Mouse (Mus musculus): ENCODE results near the gene Rp2. TPM values are rescaled to one million over a fixed set of nuclear protein-coding genes. Genes with fewer than 3 reads are reported as not detected.
"Not testable (repeated sequence)": the region's sequence is repeated elsewhere in the genome, so short reads cannot be mapped to it uniquely, and the experiment has no call there.

Rp2 gene
- polyA plus RNA-seq, 1 experiment from 2014 or later: 15.8 TPM

DNA sequence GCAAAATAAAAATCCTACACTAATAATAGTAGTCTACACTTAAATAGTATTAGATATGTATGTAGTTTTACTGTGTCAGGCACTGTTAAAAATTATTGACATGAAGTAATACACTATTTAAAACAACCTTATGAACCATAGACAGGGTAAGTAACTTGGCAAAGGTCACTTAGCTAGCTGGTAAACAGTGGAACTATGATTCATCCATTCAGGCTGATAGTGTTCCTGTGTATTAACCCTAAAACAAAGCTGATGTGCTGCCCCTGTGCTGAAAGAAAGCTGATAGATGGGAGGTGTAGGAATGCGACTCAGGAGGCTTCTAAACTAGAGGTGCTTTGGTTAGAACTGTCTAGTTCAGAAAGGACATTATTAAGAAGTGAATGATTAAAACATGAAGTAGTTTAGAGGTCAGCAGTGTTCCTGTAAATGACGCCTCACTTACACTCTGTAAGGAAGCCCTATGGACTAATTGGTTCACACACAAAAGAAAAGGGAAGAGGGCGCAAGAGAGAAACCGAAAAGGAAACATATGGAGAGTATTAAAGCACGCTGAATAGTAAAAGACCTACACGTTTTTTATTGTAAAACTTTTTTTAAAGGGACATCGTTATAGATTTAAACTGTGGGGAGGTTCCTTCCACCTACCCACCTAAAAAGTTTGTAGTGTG, 15.2 kb downstream of the Rp2 start:
- Histone ChIP-seq H3K4me3 (ENCODE audit: low read depth, low read length) (no peak overlapping the region), H3K4me2 (no peak overlapping the region), H3K27ac (ENCODE audit: low read depth, low read length) (no peak overlapping the region), H3K9ac (ENCODE audit: low read depth, low read length) (no peak overlapping the region), H3K27me3 (replicated peaks; ENCODE audit: control insufficient read depth, insufficient read depth, low read length) (no peaks in the 10 kb centered on the region), H3K9me3 (ENCODE audit: control insufficient read depth, low read length) (no peaks in the 10 kb centered on the region), H3K4me1 (replicated peaks; ENCODE audit: control insufficient read depth, insufficient read depth, low read length) (no peaks in the 10 kb centered on the region), H3K36me3 (ENCODE audit: control insufficient read depth, insufficient read depth, low read length) (no peaks in the 10 kb centered on the region)
- no peak for DNase-seq (ENCODE audit: low spot score)
- 67% methylated on average over 7 of the region's 7 CpGs for WGBS
- ATAC-seq (replicated peaks; ENCODE audit: low FRiP score): no peak

DNA sequence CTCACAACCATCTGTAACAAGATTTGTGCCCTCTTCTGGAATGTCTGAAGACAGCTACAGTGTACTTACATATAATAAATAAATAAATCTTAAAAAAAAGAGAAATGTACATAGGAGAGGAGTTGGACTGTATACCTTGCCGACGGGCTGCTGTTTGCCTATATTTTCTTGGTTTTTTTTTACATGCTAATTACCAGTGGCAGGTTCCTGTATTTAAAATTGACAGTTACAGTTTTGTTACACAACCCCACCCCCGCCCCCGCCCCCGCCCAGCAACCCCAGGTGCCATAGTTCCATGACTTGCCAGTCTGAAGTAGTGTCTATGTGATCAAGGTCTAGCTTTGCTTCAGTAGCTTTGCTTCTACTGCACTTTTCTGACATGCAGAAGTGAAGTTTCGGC, 18.0 kb downstream of the Rp2 start:
- no peak overlapping the region for H3K4me2 ChIP-seq
- ATAC-seq (replicated peaks; ENCODE audit: low FRiP score): no peak
- no peak overlapping the region for H3K4me3 ChIP-seq (ENCODE audit: low read depth, low read length)
- no peaks in the 10 kb centered on the region for H3K9me3 ChIP-seq (ENCODE audit: control insufficient read depth, low read length)
- H3K27ac ChIP-seq (ENCODE audit: low read depth, low read length): no peak overlapping the region
- WGBS: 85% methylated on average over 6 of the region's 6 CpGs
- no peaks in the 10 kb centered on the region for H3K27me3 ChIP-seq (replicated peaks; ENCODE audit: control insufficient read depth, insufficient read depth, low read length)
- no peak for DNase-seq (ENCODE audit: low spot score)
- H3K36me3 ChIP-seq (ENCODE audit: control insufficient read depth, insufficient read depth, low read length): no peaks in the 10 kb centered on the region
- H3K4me1 ChIP-seq (replicated peaks; ENCODE audit: control insufficient read depth, insufficient read depth, low read length): no peaks in the 10 kb centered on the region
- no peak overlapping the region for H3K9ac ChIP-seq (ENCODE audit: low read depth, low read length)

DNA sequence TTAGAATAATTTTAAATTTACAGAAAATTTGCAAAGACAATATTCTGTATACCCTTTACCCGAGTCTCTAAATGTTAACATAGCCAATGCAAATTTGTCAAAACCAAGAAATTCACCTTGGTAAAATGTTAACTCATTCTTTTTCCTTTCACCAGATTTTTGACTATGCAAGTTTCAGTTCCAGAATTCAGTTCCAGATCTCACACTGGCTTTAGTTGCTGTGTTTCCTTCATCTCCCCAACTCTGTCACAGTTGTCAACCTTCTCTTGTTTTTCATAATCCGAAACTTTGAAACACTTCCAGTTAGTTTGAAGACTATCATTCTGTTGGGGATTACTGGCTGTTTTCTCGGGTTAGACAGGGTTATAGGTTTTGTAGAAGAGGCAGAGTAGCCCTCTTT, 22.7 kb downstream of the Rp2 start:
- H3K27ac ChIP-seq (ENCODE audit: low read depth, low read length): no peak overlapping the region
- H3K4me3 ChIP-seq (ENCODE audit: low read depth, low read length): no peak overlapping the region
- 85% methylated on average over 3 of the region's 3 CpGs for WGBS
- no peaks in the 10 kb centered on the region for H3K36me3 ChIP-seq (ENCODE audit: control insufficient read depth, insufficient read depth, low read length)
- no peaks in the 10 kb centered on the region for H3K4me1 ChIP-seq (replicated peaks; ENCODE audit: control insufficient read depth, insufficient read depth, low read length)
- H3K4me2 ChIP-seq: no peak overlapping the region
- DNase-seq (ENCODE audit: low spot score): no peak
- no peaks in the 10 kb centered on the region for H3K9me3 ChIP-seq (ENCODE audit: control insufficient read depth, low read length)
- no peak for ATAC-seq (replicated peaks; ENCODE audit: low FRiP score)
- H3K27me3 ChIP-seq (replicated peaks; ENCODE audit: control insufficient read depth, insufficient read depth, low read length): no peaks in the 10 kb centered on the region
- H3K9ac ChIP-seq (ENCODE audit: low read depth, low read length): no peak overlapping the region

DNA sequence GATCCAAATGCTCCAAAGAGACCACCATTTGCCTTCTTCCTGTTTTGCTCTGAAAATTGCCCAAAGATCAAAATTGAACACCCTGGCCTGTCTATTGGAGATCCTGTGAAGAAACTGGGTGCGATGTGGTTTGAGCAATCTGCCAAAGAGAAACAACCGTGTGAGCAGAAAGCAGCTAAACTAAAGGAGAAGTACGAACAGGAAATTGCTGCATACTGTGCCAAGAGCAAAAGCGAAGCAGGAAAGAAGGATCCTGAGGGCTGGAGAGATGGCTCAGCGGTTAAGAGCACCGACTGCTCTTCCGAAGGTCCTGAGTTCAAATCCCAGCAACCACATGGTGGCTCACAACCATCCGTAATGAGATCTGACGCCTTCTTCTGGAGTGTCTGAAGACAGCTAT, 27.7 kb downstream of the Rp2 start:
- not testable (repeated sequence) for H3K4me3 ChIP-seq (ENCODE audit: low read depth, low read length)

DNA sequence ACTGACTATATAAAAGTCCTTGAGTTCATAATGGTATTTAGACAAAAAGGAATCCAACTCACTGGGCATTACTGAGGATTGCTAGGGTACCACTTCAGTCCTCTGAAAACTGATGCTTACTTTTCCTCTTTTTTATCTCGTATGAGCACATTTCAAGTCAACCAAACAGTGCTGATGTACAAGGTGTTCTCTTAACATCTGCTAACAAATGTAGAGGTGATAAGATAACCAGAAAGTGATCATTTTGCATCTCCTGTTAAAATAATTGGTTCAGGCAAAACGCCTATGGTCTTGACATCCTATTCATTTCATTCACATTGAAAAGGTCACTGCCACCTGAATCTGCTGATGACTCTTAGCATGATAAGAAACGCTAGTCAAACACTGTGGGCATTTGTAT, 28.7 kb downstream of the Rp2 start:
- Histone ChIP-seq H3K9me3 (ENCODE audit: control insufficient read depth, low read length) (no peaks in the 10 kb centered on the region), H3K27ac (ENCODE audit: low read depth, low read length) (no peak overlapping the region), H3K36me3 (ENCODE audit: control insufficient read depth, insufficient read depth, low read length) (no peaks in the 10 kb centered on the region), H3K27me3 (replicated peaks; ENCODE audit: control insufficient read depth, insufficient read depth, low read length) (no peaks in the 10 kb centered on the region), H3K4me1 (replicated peaks; ENCODE audit: control insufficient read depth, insufficient read depth, low read length) (no peaks in the 10 kb centered on the region), H3K9ac (ENCODE audit: low read depth, low read length) (no peak overlapping the region), H3K4me2 (no peak overlapping the region), H3K4me3 (ENCODE audit: low read depth, low read length) (no peak overlapping the region)
- ATAC-seq (replicated peaks; ENCODE audit: low FRiP score) (no peak), DNase-seq (ENCODE audit: low spot score) (no peak)
- 56% methylated on average over 3 of the region's 3 CpGs for WGBS

More for the DNA sequence above, 27.7 kb downstream of the Rp2 start:
- H3K4me1 ChIP-seq (replicated peaks; ENCODE audit: control insufficient read depth, insufficient read depth, low read length); H3K9ac ChIP-seq (ENCODE audit: low read depth, low read length); H3K27me3 ChIP-seq (replicated peaks; ENCODE audit: control insufficient read depth, insufficient read depth, low read length); DNase-seq (ENCODE audit: low spot score); H3K27ac ChIP-seq (ENCODE audit: low read depth, low read length); ATAC-seq (replicated peaks; ENCODE audit: low FRiP score); H3K4me2 ChIP-seq; H3K9me3 ChIP-seq (ENCODE audit: control insufficient read depth, low read length); H3K36me3 ChIP-seq (ENCODE audit: control insufficient read depth, insufficient read depth, low read length): not testable (repeated sequence)
- WGBS: 83% methylated on average over 9 of the region's 9 CpGs

DNA sequence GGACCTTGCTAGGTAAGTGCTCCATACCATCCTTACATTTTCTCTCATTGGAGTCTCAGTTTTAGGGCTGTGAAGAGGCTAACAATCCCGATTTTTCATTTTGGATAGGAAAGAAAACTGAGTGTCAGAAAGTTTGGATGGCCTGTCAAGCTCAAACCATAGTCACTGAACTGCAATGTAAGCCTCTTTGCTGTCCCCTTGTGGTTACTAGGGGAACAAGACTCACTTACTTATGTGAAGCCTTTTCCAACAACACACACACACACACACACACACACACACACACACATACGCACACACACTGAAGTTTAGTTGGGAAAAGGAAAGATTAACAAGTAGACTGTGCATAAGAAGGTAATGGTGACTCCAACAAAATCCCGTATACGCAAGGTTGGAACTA, 39.8 kb downstream of the Rp2 start:
- Histone ChIP-seq H3K4me3 (ENCODE audit: low read depth, low read length) (no peak overlapping the region), H3K4me1 (replicated peaks; ENCODE audit: control insufficient read depth, insufficient read depth, low read length) (no peaks in the 10 kb centered on the region), H3K4me2 (no peak overlapping the region), H3K9ac (ENCODE audit: low read depth, low read length) (no peak overlapping the region), H3K27ac (ENCODE audit: low read depth, low read length) (no peak overlapping the region), H3K27me3 (replicated peaks; ENCODE audit: control insufficient read depth, insufficient read depth, low read length) (no peaks in the 10 kb centered on the region), H3K36me3 (ENCODE audit: control insufficient read depth, insufficient read depth, low read length) (no peaks in the 10 kb centered on the region), H3K9me3 (ENCODE audit: control insufficient read depth, low read length) (no peaks in the 10 kb centered on the region; the same call in 1 of the 2 replicates)
- ATAC-seq (replicated peaks; ENCODE audit: low FRiP score): no peak
- WGBS: 68% methylated on average over 4 of the region's 4 CpGs
- no peak for DNase-seq (ENCODE audit: low spot score)

DNA sequence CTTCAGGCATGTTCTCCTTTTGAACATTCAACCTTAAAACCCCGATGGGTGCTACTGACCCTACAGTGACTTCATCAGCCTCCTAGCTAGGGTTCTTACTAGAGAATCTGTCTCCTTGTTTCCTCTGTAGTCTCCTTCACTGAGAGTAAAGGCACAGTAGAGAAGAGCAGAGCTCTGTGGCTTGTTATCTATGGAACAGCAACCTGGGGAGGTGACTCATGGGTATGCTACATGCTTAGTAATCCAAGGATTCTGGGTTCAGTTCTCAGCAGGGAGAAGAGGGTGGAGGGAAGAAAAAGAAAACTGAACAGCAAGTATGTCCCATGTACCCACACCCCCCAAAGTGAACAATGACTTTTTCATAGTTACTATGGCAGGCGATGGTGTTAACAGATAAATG, 42.6 kb downstream of the Rp2 start:
- Histone ChIP-seq H3K27me3 (replicated peaks; ENCODE audit: control insufficient read depth, insufficient read depth, low read length) (no peaks in the 10 kb centered on the region), H3K4me2 (no peak overlapping the region), H3K36me3 (ENCODE audit: control insufficient read depth, insufficient read depth, low read length) (no peaks in the 10 kb centered on the region), H3K27ac (ENCODE audit: low read depth, low read length) (no peak overlapping the region), H3K9ac (ENCODE audit: low read depth, low read length) (no peak overlapping the region), H3K4me1 (replicated peaks; ENCODE audit: control insufficient read depth, insufficient read depth, low read length) (no peaks in the 10 kb centered on the region), H3K9me3 (ENCODE audit: control insufficient read depth, low read length) (no peaks in the 10 kb centered on the region; the same call in 1 of the 2 replicates), H3K4me3 (ENCODE audit: low read depth, low read length) (no peak overlapping the region)
- ATAC-seq (replicated peaks; ENCODE audit: low FRiP score) (no peak), DNase-seq (ENCODE audit: low spot score) (no peak)
- 90% methylated on average over 2 of the region's 2 CpGs for WGBS

DNA sequence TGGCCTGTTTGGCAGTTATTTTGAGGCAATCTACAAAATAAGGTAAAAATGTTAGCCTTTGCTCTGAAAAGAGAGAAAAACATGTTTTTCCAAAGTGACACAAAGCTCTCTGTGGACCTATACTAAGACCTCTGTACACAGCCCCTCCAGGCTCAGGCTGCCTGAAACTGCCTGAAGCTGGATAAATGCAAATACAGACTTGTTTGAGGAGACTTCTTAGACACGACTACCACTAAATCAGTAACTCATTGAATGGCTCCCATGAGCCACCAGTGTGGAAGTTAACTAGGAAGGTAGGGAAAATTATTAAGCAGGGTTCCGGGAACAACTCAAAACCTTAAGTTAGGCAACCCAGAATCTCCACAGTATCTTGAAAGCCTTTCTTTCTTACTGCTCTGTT, 43.4 kb downstream of the Rp2 start:
- ATAC-seq (replicated peaks; ENCODE audit: low FRiP score): no peak

DNA sequence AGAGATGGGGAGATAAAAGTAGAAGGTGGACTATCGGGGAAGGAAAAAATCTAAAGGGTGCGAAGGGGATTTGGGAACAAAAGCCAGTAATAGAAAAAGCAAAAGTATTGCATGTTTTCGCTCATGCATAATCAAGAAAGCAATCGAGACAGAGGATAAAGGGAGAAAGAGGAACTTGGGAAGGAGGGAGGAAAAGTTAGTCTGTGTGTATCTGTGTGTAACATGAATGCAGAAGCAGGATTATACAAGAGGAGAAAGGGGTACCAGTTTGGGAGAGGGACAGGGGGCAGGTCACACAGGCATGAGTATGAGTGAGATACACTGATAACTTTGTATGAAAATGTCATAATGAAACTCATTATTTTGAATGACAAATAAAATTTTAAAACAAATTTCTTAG, 47.1 kb downstream of the Rp2 start:
- Histone ChIP-seq H3K27me3 (replicated peaks; ENCODE audit: control insufficient read depth, insufficient read depth, low read length) (no peaks in the 10 kb centered on the region), H3K36me3 (ENCODE audit: control insufficient read depth, insufficient read depth, low read length) (no peaks in the 10 kb centered on the region), H3K9me3 (ENCODE audit: control insufficient read depth, low read length) (no peaks in the 10 kb centered on the region; the same call in 1 of the 2 replicates), H3K4me2 (no peak overlapping the region), H3K27ac (ENCODE audit: low read depth, low read length) (no peak overlapping the region), H3K4me3 (ENCODE audit: low read depth, low read length) (no peak overlapping the region), H3K4me1 (replicated peaks; ENCODE audit: control insufficient read depth, insufficient read depth, low read length) (no peaks in the 10 kb centered on the region), H3K9ac (ENCODE audit: low read depth, low read length) (no peak overlapping the region)
- ATAC-seq (replicated peaks; ENCODE audit: low FRiP score) (no peak), DNase-seq (ENCODE audit: low spot score) (no peak)
- 82% methylated on average over 4 of the region's 4 CpGs for WGBS

More for the DNA sequence above, 43.4 kb downstream of the Rp2 start:
- Histone ChIP-seq H3K27me3 (replicated peaks; ENCODE audit: control insufficient read depth, insufficient read depth, low read length) (no peaks in the 10 kb centered on the region), H3K9me3 (ENCODE audit: control insufficient read depth, low read length) (no peaks in the 10 kb centered on the region; the same call in 1 of the 2 replicates), H3K27ac (ENCODE audit: low read depth, low read length) (no peak overlapping the region), H3K4me2 (no peak overlapping the region), H3K4me3 (ENCODE audit: low read depth, low read length) (no peak overlapping the region), H3K36me3 (ENCODE audit: control insufficient read depth, insufficient read depth, low read length) (no peaks in the 10 kb centered on the region), H3K9ac (ENCODE audit: low read depth, low read length) (no peak overlapping the region), H3K4me1 (replicated peaks; ENCODE audit: control insufficient read depth, insufficient read depth, low read length) (no peaks in the 10 kb centered on the region)
- 67% methylated on average over 2 of the region's 2 CpGs for whole genome bisulfite sequencing
- DNase-seq (ENCODE audit: low spot score): no peak
